Mouse (Mus musculus) forebrain, postnatal 0 days (tissue): ENCODE data around the gene Dyrk3. TPM values are rescaled to one million over a fixed set of nuclear protein-coding genes. Genes with fewer than 3 reads are reported as not detected.

ENCODE experiments used
- ATAC-seq: fragments of 200-750 bp; cut with Nextera tagmentation; 2 replicates; pipeline ENCODE4 v1.8.0; 2017; ENCODE audit warnings: mild to moderate bottlenecking, moderate library complexity
- DNase-seq: peaks from one replicate; pipeline ENCODE4 v3.0.0-alpha.2; 2015
- H3K27ac ChIP-seq: fragments of 300-500 bp; sonication (generic); 2 replicates; pipeline ENCODE4 v1.5.1; 2014; ENCODE audit warnings: low read depth, mild to moderate bottlenecking, antibody characterized with exemption, low read length, moderate library complexity, mixed read lengths
- H3K27me3 ChIP-seq: fragments of 300-500 bp; sonication (generic); 2 replicates; pipeline ENCODE4 v1.6.1; 2014; ENCODE audit warnings: mild to moderate bottlenecking, low read length, mixed read lengths; ENCODE audit not compliant: insufficient read depth
- H3K36me3 ChIP-seq: fragments of 300-500 bp; sonication (generic); 2 replicates; pipeline ENCODE4 v1.6.1; 2014; ENCODE audit warnings: mild to moderate bottlenecking, moderate library complexity; ENCODE audit not compliant: insufficient read depth
- H3K4me1 ChIP-seq: fragments of 300-500 bp; sonication (generic); 2 replicates; pipeline ENCODE4 v1.6.1; 2014; ENCODE audit warnings: antibody characterized with exemption; ENCODE audit not compliant: insufficient read depth
- H3K4me2 ChIP-seq: fragments of 300-500 bp; sonication (generic); 2 replicates; pipeline ENCODE4 v1.6.1; 2014; ENCODE audit warnings: low read depth, mild to moderate bottlenecking, moderate library complexity
- H3K4me3 ChIP-seq: fragments of 300-500 bp; sonication (generic); 2 replicates; pipeline ENCODE4 v1.5.1; 2014; ENCODE audit warnings: low read depth, low read length, mixed read lengths
- H3K9ac ChIP-seq: fragments of 300-500 bp; sonication (generic); 2 replicates; pipeline ENCODE4 v1.6.1; 2014; ENCODE audit warnings: mild to moderate bottlenecking
- H3K9me3 ChIP-seq: fragments of 300-500 bp; sonication (generic); 2 replicates; pipeline ENCODE4 v1.6.1; 2016; ENCODE audit warnings: low read length
- CTCF ChIP-seq: sonication (generic); IDR thresholded peaks from 2 replicates; pipeline ENCODE4 v1.5.1; 2016; ENCODE audit warnings: antibody characterized with exemption, control low read depth, low read depth
- WGBS: fragments of 180-500 bp; shearing (Covaris S2); extraction: QIAGEN DNeasy Blood & Tissue Kit; methylation state at CpG from one replicate; pipeline ENCODE4 v1.1.7; 2014; 5-methylcytosine and 5-hydroxymethylcytosine counted together
- polyA plus RNA-seq: library from polyadenylated mRNA; unstranded; fragments of >200 nt; fragmentation: Nextera tagmentation; extraction: Ambion mirVana; gene quantifications from 2 replicates; pipeline ENCODE4 v1.2.1, GENCODE M21; 2015
- total RNA-seq: library from RNA; depleted of rRNA; stranded (reverse); fragments of >200 nt; gene quantifications from 2 replicates; pipeline ENCODE4 v1.2.3, GENCODE M21; 2014

Dyrk3 gene
- total and polyA plus RNA-seq, 2 experiments from 2014 or later = 16.9 to 17.7 TPM

DNA sequence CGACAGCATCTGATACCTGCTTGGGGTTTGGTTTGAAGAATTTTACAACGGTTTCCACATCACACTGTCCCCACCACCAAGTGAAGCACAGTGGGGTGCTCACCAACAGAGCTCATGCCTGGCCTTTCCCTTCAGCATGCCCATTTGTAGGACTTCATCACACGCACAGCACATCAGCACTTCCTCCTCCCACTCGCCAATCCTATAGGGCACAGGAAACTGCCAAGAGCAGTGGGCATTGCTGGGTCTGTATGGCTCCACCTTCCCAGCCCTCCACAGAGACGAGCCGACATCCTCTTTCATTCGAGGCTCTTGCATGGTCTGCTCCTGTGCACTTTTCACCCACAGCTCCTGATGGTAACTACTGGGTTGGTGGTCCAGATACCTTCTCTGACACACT, 45.1 kb upstream of the Dyrk3 start:
- no peak overlapping the region for H3K4me2 ChIP-seq
- no peak overlapping the region for H3K27ac ChIP-seq
- H3K9ac ChIP-seq = no peak overlapping the region
- peaks cover 18% of the 10 kb centered on the region; the same call in 1 of the 2 replicates for H3K36me3 ChIP-seq
- no peak for ATAC-seq
- TF ChIP-seq CTCF = no peak
- H3K27me3 ChIP-seq = no peaks in the 10 kb centered on the region
- H3K9me3 ChIP-seq = no peaks in the 10 kb centered on the region
- no peak for DNase-seq
- H3K4me3 ChIP-seq = no peak overlapping the region
- WGBS = 80% methylated on average over 7 of the region's 7 CpGs
- H3K4me1 ChIP-seq = no peaks in the 10 kb centered on the region

DNA sequence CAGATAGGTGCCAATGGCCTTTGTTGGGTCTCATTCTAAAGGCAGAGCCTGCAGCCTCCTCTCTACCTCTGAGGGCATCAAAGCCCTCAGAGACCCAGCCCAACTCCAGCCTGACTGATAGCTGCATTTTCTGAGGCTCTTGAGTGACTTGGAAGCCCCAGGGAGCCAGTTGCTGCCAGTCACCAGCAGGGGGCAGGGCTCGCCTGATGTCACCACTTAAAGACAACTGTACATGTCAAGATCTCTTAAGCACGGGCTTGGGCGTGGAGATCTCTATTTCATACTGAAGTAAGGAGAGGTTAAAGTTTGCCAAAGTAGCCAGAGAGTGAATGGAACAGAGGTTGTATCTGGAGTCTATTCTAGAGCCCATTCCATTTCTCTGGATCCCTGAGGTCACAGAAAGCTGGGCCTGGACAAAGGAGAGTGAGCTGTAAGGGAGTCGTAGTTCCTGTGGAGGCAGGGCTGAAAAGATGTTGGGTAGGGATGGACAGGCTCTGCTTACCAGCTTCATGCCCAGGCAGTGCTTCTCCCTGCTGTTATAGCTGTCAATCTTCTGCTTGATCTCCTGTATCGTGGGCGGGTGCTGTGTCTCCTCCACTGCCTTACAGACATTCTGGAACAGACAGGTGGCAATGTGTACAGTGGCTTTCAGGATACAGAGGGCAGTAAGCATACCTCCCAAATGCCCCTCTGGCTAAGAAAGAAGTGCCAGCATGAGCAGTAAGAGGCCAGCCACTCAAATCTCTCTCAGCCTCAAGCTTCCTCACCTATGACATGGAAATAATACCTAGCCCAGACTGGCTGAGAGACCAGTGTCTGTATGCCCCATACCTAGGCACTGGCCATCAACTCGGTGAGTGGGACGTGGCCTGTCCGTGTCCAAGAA, 43.7 kb upstream of the Dyrk3 start:
- peak; percentile 75 for ATAC-seq
- Histone ChIP-seq H3K4me3 (no peak overlapping the region), H3K4me2 (no peak overlapping the region), H3K27ac (no peak overlapping the region), H3K27me3 (no peaks in the 10 kb centered on the region), H3K9ac (no peak overlapping the region), H3K4me1 (no peaks in the 10 kb centered on the region), H3K9me3 (no peaks in the 10 kb centered on the region), H3K36me3 (peaks cover 31% of the 10 kb centered on the region)
- 60% methylated on average over 9 of the region's 9 CpGs for WGBS
- peak; percentile 87 for DNase-seq
- TF ChIP-seq CTCF = peak; percentile 91

DNA sequence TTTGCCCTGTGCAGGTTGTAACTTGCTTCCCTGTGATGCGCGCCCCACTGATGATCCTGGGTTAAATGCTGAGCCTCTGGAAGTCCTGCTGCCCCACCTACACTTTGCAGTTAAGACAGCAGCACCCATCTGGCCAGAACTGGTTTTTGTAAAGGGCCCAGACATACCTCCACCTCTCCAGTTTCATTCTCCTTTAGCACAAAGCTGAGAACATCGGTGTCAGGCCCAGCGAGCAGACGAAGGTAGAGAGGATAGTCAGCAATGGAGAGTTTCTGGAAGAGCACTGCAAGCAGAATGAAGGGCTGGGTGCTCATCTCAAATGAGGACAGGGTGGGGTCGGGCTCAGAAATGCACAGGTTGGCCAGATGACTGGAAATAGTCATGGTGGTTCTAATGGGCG, 42.2 kb upstream of the Dyrk3 start:
- Histone ChIP-seq H3K9me3 (no peaks in the 10 kb centered on the region), H3K27ac (no peak overlapping the region), H3K36me3 (peaks cover 46% of the 10 kb centered on the region), H3K4me2 (no peak overlapping the region), H3K27me3 (no peaks in the 10 kb centered on the region), H3K4me1 (no peaks in the 10 kb centered on the region), H3K9ac (no peak overlapping the region), H3K4me3 (no peak overlapping the region)
- TF ChIP-seq CTCF = no peak
- DNase-seq (no peak), ATAC-seq (no peak)
- 97% methylated on average over 7 of the region's 7 CpGs for WGBS

DNA sequence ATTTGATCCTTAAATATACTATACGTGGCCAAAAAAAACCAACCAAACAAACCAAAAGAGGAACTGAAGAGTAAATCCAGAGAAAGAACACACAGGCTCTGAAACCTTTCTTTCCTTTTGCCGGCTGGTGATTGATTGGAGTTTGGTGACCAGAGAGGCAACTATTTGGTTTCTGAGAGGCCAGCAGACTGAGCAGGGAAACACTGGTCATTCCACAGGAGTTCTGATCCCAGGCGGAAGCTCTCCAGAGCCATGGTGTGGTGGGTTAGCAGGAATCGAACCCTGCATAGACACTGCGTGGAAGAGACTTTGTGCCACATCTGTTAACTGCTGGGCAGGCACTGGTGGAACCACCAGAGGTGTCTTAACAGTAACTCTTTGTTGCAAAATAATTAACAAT, 39.9 kb upstream of the Dyrk3 start:
- ATAC-seq = no peak
- Histone ChIP-seq H3K9me3 (no peaks in the 10 kb centered on the region), H3K4me3 (no peak overlapping the region), H3K4me2 (no peak overlapping the region), H3K9ac (no peak overlapping the region), H3K36me3 (peaks cover 63% of the 10 kb centered on the region), H3K27ac (no peak overlapping the region), H3K4me1 (no peaks in the 10 kb centered on the region), H3K27me3 (no peaks in the 10 kb centered on the region)
- WGBS = 93% methylated on average over 5 of the region's 5 CpGs
- DNase-seq = no peak
- TF ChIP-seq CTCF = no peak

GRCm38 (mm10) chr1:131177249-131177648, 39.1 kb upstream of the Dyrk3 start:
- no peak overlapping the region for H3K9ac ChIP-seq
- no peaks in the 10 kb centered on the region for H3K4me1 ChIP-seq
- H3K4me2 ChIP-seq = no peak overlapping the region
- no peak for TF ChIP-seq CTCF
- H3K27ac ChIP-seq = no peak overlapping the region
- no peaks in the 10 kb centered on the region for H3K9me3 ChIP-seq
- no peaks in the 10 kb centered on the region for H3K27me3 ChIP-seq
- ATAC-seq = no peak
- peaks cover 70% of the 10 kb centered on the region for H3K36me3 ChIP-seq
- no peak overlapping the region for H3K4me3 ChIP-seq
- no peak for DNase-seq
- WGBS = 85% methylated on average over 4 of the region's 4 CpGs

- H3K36me3 ChIP-seq = peaks cover 81% of the 10 kb centered on the region
- no peak for ATAC-seq
Observed at GRCm38 (mm10) chr1:131175819-131176218, 37.7 kb upstream of the Dyrk3 start.

GRCm38 (mm10) chr1:131175189-131175588, 37.0 kb upstream of the Dyrk3 start:
- Histone ChIP-seq H3K4me1 (no peaks in the 10 kb centered on the region), H3K36me3 (peaks cover 79% of the 10 kb centered on the region), H3K27me3 (no peaks in the 10 kb centered on the region), H3K9me3 (no peaks in the 10 kb centered on the region), H3K4me2 (no peak overlapping the region), H3K4me3 (no peak overlapping the region), H3K9ac (no peak overlapping the region), H3K27ac (no peak overlapping the region)
- DNase-seq = no peak
- 100% methylated on average over 1 of the region's 1 CpGs for WGBS
- no peak for TF ChIP-seq CTCF
- no peak for ATAC-seq

More at GRCm38 (mm10) chr1:131175819-131176218, 37.7 kb upstream of the Dyrk3 start:
- H3K4me1 ChIP-seq = no peaks in the 10 kb centered on the region
- no peak overlapping the region for H3K4me2 ChIP-seq
- TF ChIP-seq CTCF = no peak
- no peak overlapping the region for H3K4me3 ChIP-seq
- H3K9ac ChIP-seq = no peak overlapping the region
- H3K27ac ChIP-seq = no peak overlapping the region
- WGBS = 98% methylated on average over 8 of the region's 8 CpGs
- H3K27me3 ChIP-seq = no peaks in the 10 kb centered on the region
- no peaks in the 10 kb centered on the region for H3K9me3 ChIP-seq
- no peak for DNase-seq
